Mouse (Mus musculus): ENCODE measurements around the gene Foxn3.

Gene Foxn3

DNA sequence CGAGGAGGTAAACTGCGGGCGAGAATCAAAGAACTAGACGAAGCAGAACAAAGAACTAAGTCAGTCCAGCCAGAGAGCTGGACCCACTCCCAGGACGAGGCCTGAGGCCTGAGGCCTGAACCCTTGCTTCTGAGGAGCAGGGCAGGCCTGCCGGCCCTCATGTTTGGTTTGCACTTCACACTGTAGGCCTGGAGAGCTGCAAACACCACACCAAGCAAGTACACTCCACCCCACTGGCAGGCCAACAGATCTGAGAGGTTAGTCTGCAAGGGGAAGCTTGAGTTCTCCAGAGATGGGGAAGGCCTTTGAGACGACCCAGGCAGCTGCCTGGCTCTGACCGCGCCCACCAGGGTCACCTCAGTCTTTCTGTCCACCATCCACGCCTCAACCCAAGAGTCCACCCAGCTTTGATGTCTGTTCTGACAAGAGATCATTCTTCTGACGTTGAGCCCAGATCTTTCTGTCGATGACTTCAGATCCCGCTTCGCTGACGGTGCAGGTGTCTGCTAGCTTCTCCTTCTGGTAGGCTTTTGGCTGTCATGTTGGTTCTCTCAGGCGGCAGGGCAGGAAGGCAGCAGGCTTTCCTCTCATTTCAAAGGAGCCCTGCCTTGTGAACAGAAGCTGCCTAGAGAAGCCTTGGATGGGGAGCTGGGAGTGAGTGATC lies 231.1 kb downstream of the Foxn3 start:
- DNase-seq (ENCODE audit: low spot score in 2 of 2): no peak

- DNase-seq (ENCODE audit: low spot score in 2 of 2): no peak
These were observed 231.9 kb downstream of the Foxn3 start for GRCm38 (mm10) chr12:99331341-99331947.

DNA sequence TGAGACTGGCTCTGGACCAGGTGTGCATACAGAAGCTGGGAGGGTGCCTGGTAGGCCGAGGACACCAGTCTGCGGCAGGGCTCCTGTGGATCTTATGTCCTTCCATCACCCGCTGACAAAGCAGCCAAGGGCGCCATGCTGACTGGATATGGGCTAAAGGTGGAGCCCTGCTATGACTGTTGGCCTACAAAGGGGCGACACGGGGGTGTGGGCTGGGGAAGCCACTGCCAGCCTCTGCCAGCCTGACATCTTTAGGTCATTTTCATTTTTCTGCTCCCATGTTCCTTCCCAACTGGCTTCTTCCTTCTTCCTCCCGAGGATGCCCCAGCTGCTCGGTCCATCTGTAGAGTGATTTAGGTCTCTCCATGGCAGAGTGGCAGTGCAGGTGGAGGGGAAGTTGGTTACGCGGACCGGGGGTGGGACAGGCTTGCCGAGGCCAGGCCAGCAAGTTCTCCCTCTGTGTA lies 232.5 kb downstream of the Foxn3 start:
- DNase-seq (ENCODE audit: low spot score in 2 of 2): no peak

DNA sequence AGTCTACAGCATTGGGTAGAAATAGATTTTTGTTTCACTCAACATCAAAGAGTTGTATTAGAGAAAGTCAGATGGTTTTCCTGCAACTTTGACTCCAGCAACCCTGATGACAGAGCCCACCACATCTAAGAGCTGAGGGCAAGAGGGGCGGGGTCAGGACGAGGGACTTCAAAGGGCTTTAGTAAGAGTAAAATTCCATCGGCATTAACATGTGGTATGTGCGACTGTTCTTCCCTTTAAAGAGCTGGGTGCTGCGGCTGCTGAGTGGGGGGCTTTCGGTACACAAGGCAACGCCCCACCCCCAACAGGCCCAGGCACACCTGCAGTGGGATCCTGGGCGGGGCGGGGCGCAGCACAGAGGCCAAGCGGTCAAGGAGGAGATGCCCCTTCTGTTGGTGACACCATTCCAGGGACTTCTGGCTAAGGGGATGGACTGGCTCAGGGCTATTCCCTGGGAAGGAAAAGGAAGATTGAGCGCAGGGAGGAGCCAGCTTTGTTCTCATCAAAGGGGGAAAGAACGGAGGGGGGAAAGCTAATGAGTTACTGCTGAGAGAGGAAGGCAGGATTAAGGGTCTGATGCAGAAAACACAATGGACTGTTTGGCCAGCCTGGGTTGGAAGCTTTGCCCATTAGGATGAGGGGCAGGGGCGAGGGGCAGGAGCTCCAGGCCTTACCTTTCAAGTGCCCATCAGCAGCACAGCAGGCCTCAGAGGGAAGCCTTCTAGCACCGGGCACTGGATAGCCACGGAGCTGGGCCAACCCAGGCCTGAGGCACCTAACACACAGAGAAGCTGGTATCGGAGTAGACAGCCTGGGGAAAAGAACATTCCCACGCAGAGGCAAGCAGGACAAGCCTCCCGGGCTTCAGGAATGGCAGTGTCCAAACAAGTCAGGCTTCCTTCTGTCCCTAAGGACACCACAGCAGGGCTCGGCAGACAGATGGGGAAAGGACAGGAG lies 233.8 kb downstream of the Foxn3 start:
- no peak for DNase-seq (ENCODE audit: low spot score in 2 of 2)

- DNase-seq (ENCODE audit: low spot score in 2 of 2): no peak
These were observed 237.2 kb downstream of the Foxn3 start for GRCm38 (mm10) chr12:99326157-99326556.

GRCm38 (mm10) chr12:99321633-99322431 lies 241.6 kb downstream of the Foxn3 start:
- no peak for DNase-seq (ENCODE audit: low spot score in 2 of 2)

- no peak for DNase-seq (ENCODE audit: low spot score in 2 of 2)
These were observed 242.4 kb downstream of the Foxn3 start for GRCm38 (mm10) chr12:99320966-99321496.

GRCm38 (mm10) chr12:99319896-99320295 lies 243.5 kb downstream of the Foxn3 start:
- DNase-seq (ENCODE audit: low spot score in 2 of 2): no peak

DNA sequence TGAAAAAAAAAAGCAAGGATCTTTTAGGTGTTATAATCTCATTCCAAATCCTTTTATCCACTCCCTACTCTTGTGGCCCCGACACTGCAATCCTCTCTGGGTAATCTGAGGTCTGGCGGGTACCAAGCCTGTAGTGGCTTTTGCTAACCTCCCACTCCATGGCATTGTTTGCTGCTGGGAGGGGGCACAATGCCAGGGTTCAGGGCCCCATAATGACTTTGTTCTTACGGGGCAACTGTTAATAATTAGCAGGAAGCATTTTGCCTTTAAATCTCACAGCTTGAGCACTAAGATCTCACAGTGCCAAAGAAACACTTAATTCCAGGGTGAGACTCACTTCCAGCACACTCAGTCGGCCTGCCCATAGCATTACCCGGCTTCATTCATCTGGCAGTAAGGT lies 244.2 kb downstream of the Foxn3 start:
- DNase-seq (ENCODE audit: low spot score in 2 of 2): no peak

DNA sequence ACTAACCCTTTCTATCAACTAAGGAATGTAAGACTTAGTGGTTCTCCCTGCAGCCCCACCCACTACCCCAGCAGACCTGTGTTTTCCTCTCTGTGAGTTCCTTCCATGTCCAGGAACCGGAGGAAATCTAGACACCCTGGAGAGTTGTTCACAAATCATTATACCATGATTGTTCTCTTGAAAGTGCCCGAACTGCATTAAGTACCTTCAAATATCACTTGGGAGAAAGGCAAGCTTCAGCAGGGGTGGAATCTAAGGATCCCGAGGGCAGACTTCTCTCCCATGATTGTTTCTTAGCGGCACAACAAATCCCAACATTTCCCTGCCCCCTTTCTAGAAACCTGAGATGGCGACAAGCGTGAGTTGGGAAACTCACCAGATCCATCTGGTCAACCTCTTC lies 247.5 kb downstream of the Foxn3 start:
- no peak for DNase-seq (ENCODE audit: low spot score in 2 of 2)

DNA sequence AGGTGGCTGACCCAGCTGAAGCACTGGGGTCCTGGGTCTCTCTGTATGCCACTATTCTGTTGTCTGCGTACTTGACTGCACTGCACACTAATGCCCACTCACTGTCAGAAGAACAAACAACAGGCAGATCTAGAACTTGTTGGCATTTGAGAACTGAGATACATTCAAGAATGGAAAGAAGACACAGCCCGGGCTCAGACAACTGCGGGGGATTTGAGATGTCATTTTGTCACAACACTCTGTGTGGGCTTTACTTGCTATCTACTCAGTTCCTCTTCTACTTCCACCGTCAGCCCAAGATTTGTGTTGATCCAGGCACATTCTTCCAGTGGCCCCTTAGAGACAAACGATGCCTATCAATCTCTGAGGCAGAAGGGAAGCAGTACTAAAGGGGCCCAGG lies 248.6 kb downstream of the Foxn3 start:
- no peak for DNase-seq (ENCODE audit: low spot score in 2 of 2)

DNA sequence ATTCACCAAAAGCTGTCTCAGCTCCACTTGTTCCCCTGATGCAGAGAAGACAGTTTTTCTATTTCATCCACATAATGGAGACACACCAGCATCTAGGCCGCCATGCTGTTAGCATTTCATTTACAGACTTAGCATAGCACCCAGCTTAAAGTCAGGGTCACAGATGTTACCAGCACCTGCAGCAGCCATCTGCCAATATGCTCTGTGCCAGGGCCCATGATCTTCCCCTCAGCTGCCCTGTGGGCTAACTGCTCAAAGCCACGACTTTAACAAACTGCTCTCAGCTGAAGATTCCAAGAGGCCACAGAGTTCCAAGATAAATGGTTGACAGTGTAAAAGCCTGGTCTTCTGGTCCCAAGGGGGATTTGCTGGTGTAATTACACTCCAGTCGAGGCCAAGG lies 252.1 kb downstream of the Foxn3 start:
- DNase-seq (ENCODE audit: low spot score in 2 of 2): no peak

GRCm38 (mm10) chr12:99309937-99310336 lies 253.4 kb downstream of the Foxn3 start:
- DNase-seq (ENCODE audit: low spot score in 2 of 2): no peak

DNA sequence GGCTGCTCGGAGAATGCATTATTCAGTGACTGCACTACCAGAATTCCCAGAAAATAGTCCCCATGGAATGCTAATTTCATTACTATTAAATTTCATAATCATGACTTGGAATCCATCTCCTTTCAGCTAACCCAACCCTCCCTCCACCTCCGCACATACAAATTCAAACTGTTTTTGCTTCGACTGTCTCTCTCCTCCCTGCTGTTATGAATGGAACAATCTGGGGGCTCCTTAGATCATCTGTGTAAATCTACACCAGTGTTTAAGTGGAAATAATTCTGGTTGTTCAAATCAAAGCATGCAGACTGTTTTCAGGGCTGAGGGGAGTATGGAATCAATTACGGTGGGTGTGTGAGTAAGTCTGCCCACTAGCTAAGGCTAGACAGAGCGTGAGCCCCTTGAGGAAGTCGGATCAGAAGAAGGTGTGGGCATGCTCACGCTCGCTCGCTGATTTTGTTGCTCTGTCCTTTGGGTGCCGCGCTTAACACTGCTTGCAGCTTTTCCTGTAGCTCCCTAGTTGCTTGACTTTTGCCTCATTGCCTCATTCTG lies 254.8 kb downstream of the Foxn3 start:
- DNase-seq (ENCODE audit: low spot score in 2 of 2): no peak

DNA sequence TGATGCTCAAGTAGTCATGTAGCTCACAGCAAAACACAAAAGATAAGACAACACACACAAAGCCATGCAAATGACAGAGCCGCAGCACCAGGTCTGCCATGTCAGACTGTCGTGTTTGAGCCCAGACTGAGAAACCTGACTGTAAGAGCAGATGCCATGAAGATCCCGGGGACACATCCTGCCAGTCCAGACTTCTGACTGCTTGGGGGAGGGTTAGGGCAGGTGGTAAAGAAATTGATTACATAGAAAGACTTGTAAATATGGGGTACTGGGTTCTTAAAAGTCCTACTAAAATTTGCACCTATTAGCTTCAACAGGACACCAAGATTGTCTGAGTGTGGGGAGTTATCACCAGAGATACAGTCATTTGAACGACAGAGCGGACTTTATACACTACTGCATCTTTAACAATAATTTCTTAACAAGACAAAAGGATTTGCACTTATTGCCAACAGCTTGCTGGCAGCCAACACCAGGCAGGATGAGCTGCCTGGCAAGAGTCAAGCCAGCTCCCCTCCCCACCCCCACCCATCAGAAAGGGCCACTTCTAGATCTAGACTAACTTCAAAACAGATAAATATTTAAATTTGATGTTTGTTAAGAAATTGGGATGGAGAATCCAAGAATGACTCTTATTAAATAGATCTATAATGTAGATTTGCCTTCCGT lies 256.7 kb downstream of the Foxn3 start:
- DNase-seq (ENCODE audit: low spot score in 2 of 2): no peak

GRCm38 (mm10) chr12:99305784-99306535 lies 257.4 kb downstream of the Foxn3 start:
- no peak for DNase-seq (ENCODE audit: low spot score in 2 of 2)

DNA sequence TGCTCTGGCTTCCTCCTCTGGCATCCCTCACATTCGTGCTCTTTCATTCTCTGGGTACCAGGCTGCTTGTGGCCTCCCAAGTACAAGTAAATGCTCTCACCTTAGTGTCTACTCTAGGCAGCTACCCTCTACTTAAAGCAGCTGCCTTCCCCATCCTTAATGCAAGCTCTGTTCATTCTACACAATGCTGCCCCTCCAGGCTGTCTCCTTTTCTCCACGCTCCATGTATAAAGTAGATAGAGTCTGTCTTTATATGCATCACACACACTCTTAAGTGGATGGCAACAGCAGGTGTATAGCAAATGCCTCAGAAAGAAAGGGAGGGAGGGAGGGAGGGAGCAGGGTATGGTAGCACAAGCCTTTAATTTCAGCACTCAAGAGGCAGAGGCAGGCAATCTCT lies 258.1 kb downstream of the Foxn3 start:
- DNase-seq (ENCODE audit: low spot score in 2 of 2): no peak

GRCm38 (mm10) chr12:99304056-99304455 lies 259.3 kb downstream of the Foxn3 start:
- no peak for DNase-seq (ENCODE audit: low spot score in 2 of 2)

GRCm38 (mm10) chr12:99303581-99303980 lies 259.8 kb downstream of the Foxn3 start:
- DNase-seq (ENCODE audit: low spot score in 2 of 2): no peak

DNA sequence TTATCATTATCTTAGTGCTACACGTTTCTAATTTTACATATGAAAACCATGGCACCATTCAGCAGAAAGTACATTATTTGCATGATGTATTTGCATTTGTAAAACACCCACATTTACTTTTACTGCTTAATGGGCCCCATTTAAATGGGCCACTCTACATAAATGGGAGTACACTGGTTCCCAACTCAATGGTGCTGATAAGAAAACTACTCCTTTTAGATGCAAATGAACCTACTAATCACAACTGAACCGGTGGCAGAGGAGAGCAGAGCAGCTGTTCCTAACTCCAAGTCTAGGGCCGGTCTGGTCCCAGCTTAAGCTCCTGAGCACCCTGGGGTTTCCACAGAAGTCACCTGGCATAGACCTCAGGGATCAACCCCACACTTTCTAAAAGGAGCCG lies 263.5 kb downstream of the Foxn3 start:
- no peak for DNase-seq (ENCODE audit: low spot score in 2 of 2)

Data from right cerebral cortex, postnatal 10 days (tissue).